Mouse (Mus musculus) lung, adult 18-20 months (tissue): ENCODE results near the gene Thsd1.

Source experiments
- DNase-seq, 2 experiments: peaks; one replicate each; pipeline ENCODE4 v3.0.0; 2022; ENCODE audit warnings: mixed read lengths in 2 of 2

Thsd1 gene

GRCm38 (mm10) chr8:22264787-22265186, 37.7 kb downstream of the Thsd1 start:
- peak; percentile 44 to 53 for DNase-seq

- no peak for DNase-seq
Measured at GRCm38 (mm10) chr8:22265194-22265593, 38.1 kb downstream of the Thsd1 start.

- peak in 1 of 2 experiments; percentile 16 for DNase-seq
Measured at GRCm38 (mm10) chr8:22266809-22267208, 39.7 kb downstream of the Thsd1 start.

- DNase-seq: no peak
Measured at GRCm38 (mm10) chr8:22273142-22273541, 46.0 kb downstream of the Thsd1 start.

- peak; percentile 17 to 23 for DNase-seq
Measured at GRCm38 (mm10) chr8:22274641-22275040, 47.5 kb downstream of the Thsd1 start.

GRCm38 (mm10) chr8:22282999-22283491, 55.9 kb downstream of the Thsd1 start, which contains the start of gene Tpte:
Tpte (plus strand) TSS chr8:22283441.
- no peak for DNase-seq

- no peak for DNase-seq
Measured at GRCm38 (mm10) chr8:22302326-22302725, 75.2 kb downstream of the Thsd1 start.

- DNase-seq: peak in 1 of 2 experiments; percentile 23
Measured at GRCm38 (mm10) chr8:22302896-22303306, 75.8 kb downstream of the Thsd1 start.

GRCm38 (mm10) chr8:22304045-22304444, 76.9 kb downstream of the Thsd1 start:
- peak in 1 of 2 experiments; percentile 4 for DNase-seq

- DNase-seq: no peak
Measured at GRCm38 (mm10) chr8:22306999-22307398, 79.9 kb downstream of the Thsd1 start.
